Mouse (Mus musculus) duodenum, adult 2 months (tissue): ENCODE results near the gene Sdr39u1. TPM values are rescaled to one million over a fixed set of nuclear protein-coding genes. Genes with fewer than 3 reads are reported as not detected.

Experiments
- polyA plus RNA-seq: library from polyadenylated mRNA; depleted of rRNA; stranded (reverse); fragments of >200 nt; gene quantifications from 2 replicates; pipeline ENCODE4 v1.2.3, GENCODE M21; 2012; ENCODE audit warnings: low replicate concordance; rRNA removed

The Sdr39u1 gene
- 31.1 and 34.9 TPM in 2 replicates for polyA plus RNA-seq

GRCm38 (mm10) chr14:55899701-55900413 is at the start of gene Sdr39u1:
Gene Sdr39u1 (minus strand): TSS chr14:55900293.

GRCm38 (mm10) chr14:55944575-55944974 is 44.5 kb upstream of the Sdr39u1 start, which contains the start of gene Cma1:
Gene Cma1 (minus strand): TSS chr14:55944675.

GRCm38 (mm10) chr14:55884713-55885113 is 15.4 kb downstream of the Sdr39u1 start, which contains the start of gene Khnyn:
Gene Khnyn (plus strand): TSS chr14:55884947.

GRCm38 (mm10) chr14:55884166-55884565 is 15.9 kb downstream of the Sdr39u1 start, which contains the start of gene Cbln3:
Gene Cbln3 (minus strand): TSS chr14:55884392.

GRCm38 (mm10) chr14:55853621-55854285 is 46.3 kb downstream of the Sdr39u1 start, which contains the start of gene Nynrin:
Gene Nynrin (plus strand): TSS chr14:55854010.

Other genes starting within 250 kb of the Sdr39u1 start
- gene Mdp1, start 239.8 kb downstream of the Sdr39u1 start, polyA plus RNA-seq, result 17.9 and 19.6 TPM in 2 replicates
- 9.4 and 9.7 TPM in 2 replicates for gene Gmpr2, start 228.4 kb downstream of the Sdr39u1 start, polyA plus RNA-seq
- gene Nedd8, start 228.2 kb downstream of the Sdr39u1 start, polyA plus RNA-seq, result 242 and 271 TPM in 2 replicates
- gene Tinf2, start 218.5 kb downstream of the Sdr39u1 start, polyA plus RNA-seq, result 8.9 and 9.3 TPM in 2 replicates
- 0.48 and 0.58 TPM in 2 replicates for gene Tgm1, start 186.4 kb downstream of the Sdr39u1 start, polyA plus RNA-seq
- 44.0 and 48.3 TPM in 2 replicates for gene Rabggta, start 178.0 kb downstream of the Sdr39u1 start, polyA plus RNA-seq
- 404 and 508 TPM in 2 replicates for gene Dhrs1, start 154.6 kb downstream of the Sdr39u1 start, polyA plus RNA-seq
- 10.6 and 12.5 TPM in 2 replicates for gene Nop9, start 154.6 kb downstream of the Sdr39u1 start, polyA plus RNA-seq
- gene Cideb, start 141.8 kb downstream of the Sdr39u1 start, polyA plus RNA-seq, result 265 and 662 TPM in 2 replicates
- 36.1 and 162 TPM in 2 replicates for gene Ltb4r2, start 138.9 kb downstream of the Sdr39u1 start, polyA plus RNA-seq
- gene Ltb4r1, start 134.3 kb downstream of the Sdr39u1 start, polyA plus RNA-seq, result 14.4 and 49.5 TPM in 2 replicates
- gene Adcy4, start 116.2 kb downstream of the Sdr39u1 start, polyA plus RNA-seq, result 3.4 and 3.5 TPM in 2 replicates
- 46.1 and 54.9 TPM in 2 replicates for gene Ripk3, start 111.4 kb downstream of the Sdr39u1 start, polyA plus RNA-seq
- 10.9 and 11.1 TPM in 2 replicates for gene Nfatc4, start 77.1 kb downstream of the Sdr39u1 start, polyA plus RNA-seq
- gene Nynrin, start 46.3 kb downstream of the Sdr39u1 start, polyA plus RNA-seq, result 1.6 TPM in 2 replicates
- gene Cbln3, start 15.9 kb downstream of the Sdr39u1 start, polyA plus RNA-seq, result 0.15 and 0.32 TPM in 2 replicates
- gene Khnyn, start 15.3 kb downstream of the Sdr39u1 start, polyA plus RNA-seq, result 15.1 and 17.9 TPM in 2 replicates
- not detected in 2 replicates for gene Cma1, start 44.4 kb upstream of the Sdr39u1 start, polyA plus RNA-seq
- 0.12 TPM in 1 of 2 replicates, not detected in the other for gene Cma2, start 50.7 kb upstream of the Sdr39u1 start, polyA plus RNA-seq
- 5.8 and 12.7 TPM in 2 replicates for gene Mcpt1, start 117.7 kb upstream of the Sdr39u1 start, polyA plus RNA-seq
- 0.05 TPM in 1 of 2 replicates, not detected in the other for gene Mcpt9, start 130.2 kb upstream of the Sdr39u1 start, polyA plus RNA-seq
- 0.43 and 1.5 TPM in 2 replicates for gene Mcpt2, start 141.7 kb upstream of the Sdr39u1 start, polyA plus RNA-seq
- gene Mcpt4, start 162.0 kb upstream of the Sdr39u1 start, polyA plus RNA-seq, result 0.15 and 0.81 TPM in 2 replicates
- not detected in 2 replicates for gene Mcpt8, start 185.0 kb upstream of the Sdr39u1 start, polyA plus RNA-seq
- gene Ctsg, start 202.3 kb upstream of the Sdr39u1 start, polyA plus RNA-seq, result not detected in 2 replicates
- not detected in 2 replicates for gene Gzme, start 220.3 kb upstream of the Sdr39u1 start, polyA plus RNA-seq
- not detected in 2 replicates for gene Gzmd, start 232.3 kb upstream of the Sdr39u1 start, polyA plus RNA-seq